Mouse (Mus musculus): Measurements from ENCODE around the gene Acot11. TPM values are rescaled to one million over a fixed set of nuclear protein-coding genes. Genes with fewer than 3 reads are reported as not detected.
"Not testable (repeated sequence)": the region's sequence is repeated elsewhere in the genome, so short reads cannot be mapped to it uniquely, and the experiment has no call there.

Acot11 gene
- polyA plus RNA-seq, 1 experiment from 2014 or later, result 2.1 TPM

GRCm38 (mm10) chr4:106789705-106790104 lies 15.1 kb downstream of the Acot11 start:
- H3K4me2 ChIP-seq, result no peak overlapping the region
- 41% methylated on average over 9 of the region's 9 CpGs for WGBS
- ATAC-seq (ENCODE audit: insufficient number of reproducible peaks, insufficient read depth, low FRiP score, low TSS enrichment, low read depth), result no peak
- no peak overlapping the region for H3K4me3 ChIP-seq
- H3K27me3 ChIP-seq, result no peaks in the 10 kb centered on the region
- peak overlapping the region; percentile 58 for H3K27ac ChIP-seq
- no peaks in the 10 kb centered on the region for H3K9me3 ChIP-seq
- H3K9ac ChIP-seq, result no peak overlapping the region
- no peaks in the 10 kb centered on the region for H3K36me3 ChIP-seq
- peaks cover 55% of the 10 kb centered on the region for H3K4me1 ChIP-seq

GRCm38 (mm10) chr4:106788627-106789026 lies 16.2 kb downstream of the Acot11 start:
- Histone ChIP-seq H3K36me3 (no peaks in the 10 kb centered on the region), H3K4me3 (no peak overlapping the region), H3K27ac (no peak overlapping the region), H3K9me3 (no peaks in the 10 kb centered on the region), H3K4me2 (no peak overlapping the region), H3K27me3 (no peaks in the 10 kb centered on the region), H3K9ac (no peak overlapping the region), H3K4me1 (peaks cover 65% of the 10 kb centered on the region)
- WGBS, result 88% methylated on average over 11 of the region's 11 CpGs
- no peak for ATAC-seq (ENCODE audit: insufficient number of reproducible peaks, insufficient read depth, low FRiP score, low TSS enrichment, low read depth)

DNA sequence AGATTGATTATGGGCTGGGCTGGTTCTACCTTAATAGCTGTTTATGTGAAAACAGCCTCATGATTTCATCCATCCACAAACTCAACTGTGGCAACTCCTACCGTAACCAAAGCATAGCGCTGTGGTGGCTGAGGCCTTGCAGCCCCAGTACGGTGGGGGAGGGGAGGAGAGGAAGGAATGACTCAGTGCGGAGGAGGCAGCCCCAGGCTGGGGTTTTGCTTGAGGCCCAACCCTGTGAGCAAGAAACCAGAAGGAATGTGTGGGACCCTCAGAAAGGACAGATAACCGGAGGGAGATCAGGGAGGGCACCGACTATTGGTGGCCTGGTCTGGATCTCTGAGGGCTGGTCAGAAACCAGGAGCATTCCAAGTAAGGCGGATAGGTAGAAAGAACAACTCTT lies 17.0 kb downstream of the Acot11 start:
- H3K27ac ChIP-seq, result peak overlapping the region; percentile 91
- H3K4me1 ChIP-seq, result peaks cover 73% of the 10 kb centered on the region
- no peak for ATAC-seq (ENCODE audit: insufficient number of reproducible peaks, insufficient read depth, low FRiP score, low TSS enrichment, low read depth)
- no peak overlapping the region for H3K4me3 ChIP-seq
- H3K27me3 ChIP-seq, result no peaks in the 10 kb centered on the region
- H3K9ac ChIP-seq, result no peak overlapping the region
- H3K36me3 ChIP-seq, result no peaks in the 10 kb centered on the region
- no peak overlapping the region for H3K4me2 ChIP-seq
- H3K9me3 ChIP-seq, result no peaks in the 10 kb centered on the region
- 37% methylated on average over 7 of the region's 7 CpGs for WGBS

GRCm38 (mm10) chr4:106785753-106786540 lies 18.9 kb downstream of the Acot11 start:
- Histone ChIP-seq H3K9me3 (no peaks in the 10 kb centered on the region), H3K27ac (peak overlapping the region; percentile 91), H3K36me3 (no peaks in the 10 kb centered on the region), H3K4me2 (0 out of 2 replicates have a peak overlapping the region, but pooled peaks have one; percentile 5), H3K4me3 (no peak overlapping the region), H3K4me1 (peaks cover 76% of the 10 kb centered on the region), H3K27me3 (no peaks in the 10 kb centered on the region), H3K9ac (peak overlapping the region; percentile 58)
- 14% methylated on average over 3 of the region's 5 CpGs for WGBS
- peak; percentile 70; the same call in 1 of the 2 replicates for ATAC-seq (ENCODE audit: insufficient number of reproducible peaks, insufficient read depth, low FRiP score, low TSS enrichment, low read depth)

DNA sequence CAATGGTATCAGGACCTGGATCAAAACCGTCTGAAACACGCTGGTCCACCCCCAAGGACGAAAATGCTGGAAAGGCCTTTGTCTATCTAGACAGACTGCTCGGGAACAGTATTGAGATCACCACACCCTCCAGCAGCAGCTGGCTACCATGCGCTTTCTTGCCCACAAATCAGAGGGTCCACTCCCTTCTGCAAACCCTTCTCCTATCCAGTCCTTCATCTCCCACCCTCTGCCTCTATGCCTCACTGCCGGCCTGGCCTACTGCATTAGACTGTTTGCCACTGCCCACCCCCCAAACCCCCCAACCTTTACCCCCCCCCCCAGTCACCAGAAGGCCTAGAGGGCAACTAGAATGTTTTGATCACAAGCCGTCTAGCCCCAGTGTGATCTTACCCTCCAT lies 19.5 kb downstream of the Acot11 start:
- no peak for ATAC-seq (ENCODE audit: insufficient number of reproducible peaks, insufficient read depth, low FRiP score, low TSS enrichment, low read depth)
- 58% methylated on average over 7 of the region's 7 CpGs for WGBS
- Histone ChIP-seq H3K4me1 (peaks cover 76% of the 10 kb centered on the region), H3K36me3 (no peaks in the 10 kb centered on the region), H3K4me2 (no peak overlapping the region), H3K27me3 (no peaks in the 10 kb centered on the region), H3K4me3 (no peak overlapping the region), H3K9ac (0 out of 2 replicates have a peak overlapping the region, but pooled peaks have one; percentile 11), H3K27ac (peak overlapping the region; percentile 91), H3K9me3 (no peaks in the 10 kb centered on the region)

DNA sequence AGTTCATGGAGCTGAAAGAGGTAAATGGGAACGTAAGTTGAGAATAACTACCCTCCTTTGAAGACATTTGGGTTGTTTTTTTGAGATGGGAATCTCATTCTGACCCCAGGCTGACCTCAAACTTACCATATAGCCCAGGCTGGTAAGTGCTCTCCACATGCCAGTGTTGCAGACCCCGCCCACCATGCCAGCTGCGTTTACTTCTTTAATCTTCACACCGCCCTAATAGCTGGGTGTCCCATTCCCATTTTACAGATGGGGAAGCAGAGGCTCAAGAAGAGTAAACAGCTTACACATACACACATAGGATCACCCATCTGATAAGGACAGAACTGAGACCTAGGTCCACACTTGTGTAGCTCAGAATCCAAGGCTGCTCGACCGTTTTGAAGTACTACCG lies 20.0 kb downstream of the Acot11 start:
- H3K4me1 ChIP-seq, result peaks cover 77% of the 10 kb centered on the region
- no peak overlapping the region for H3K4me3 ChIP-seq
- no peaks in the 10 kb centered on the region for H3K9me3 ChIP-seq
- ATAC-seq (ENCODE audit: insufficient number of reproducible peaks, insufficient read depth, low FRiP score, low TSS enrichment, low read depth), result no peak
- no peak overlapping the region for H3K4me2 ChIP-seq
- WGBS, result 88% methylated on average over 7 of the region's 7 CpGs
- H3K27me3 ChIP-seq, result no peaks in the 10 kb centered on the region
- peak overlapping the region; percentile 91 for H3K27ac ChIP-seq
- no peak overlapping the region for H3K9ac ChIP-seq
- H3K36me3 ChIP-seq, result no peaks in the 10 kb centered on the region

DNA sequence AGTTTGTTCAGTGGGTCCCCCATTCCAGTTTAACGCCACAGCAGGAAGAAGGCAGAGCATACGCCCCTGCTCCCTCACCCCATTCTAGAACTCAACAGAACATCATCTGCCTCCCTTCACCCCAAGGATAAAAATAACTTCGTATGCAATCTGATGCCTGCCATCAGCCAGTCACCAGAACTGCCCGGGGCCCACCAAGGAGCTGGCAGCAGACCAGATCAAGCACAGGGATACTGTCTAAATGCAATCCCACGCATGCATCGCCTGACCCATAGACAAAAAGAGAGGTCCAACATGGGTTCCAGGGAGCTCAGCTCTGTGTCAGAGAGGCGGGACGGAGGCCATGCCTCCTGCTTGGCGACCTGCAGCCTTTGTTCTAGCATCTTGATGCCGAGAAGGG lies 21.7 kb downstream of the Acot11 start:
- no peaks in the 10 kb centered on the region for H3K27me3 ChIP-seq
- 48% methylated on average over 10 of the region's 10 CpGs for WGBS
- no peak for ATAC-seq (ENCODE audit: insufficient number of reproducible peaks, insufficient read depth, low FRiP score, low TSS enrichment, low read depth)

DNA sequence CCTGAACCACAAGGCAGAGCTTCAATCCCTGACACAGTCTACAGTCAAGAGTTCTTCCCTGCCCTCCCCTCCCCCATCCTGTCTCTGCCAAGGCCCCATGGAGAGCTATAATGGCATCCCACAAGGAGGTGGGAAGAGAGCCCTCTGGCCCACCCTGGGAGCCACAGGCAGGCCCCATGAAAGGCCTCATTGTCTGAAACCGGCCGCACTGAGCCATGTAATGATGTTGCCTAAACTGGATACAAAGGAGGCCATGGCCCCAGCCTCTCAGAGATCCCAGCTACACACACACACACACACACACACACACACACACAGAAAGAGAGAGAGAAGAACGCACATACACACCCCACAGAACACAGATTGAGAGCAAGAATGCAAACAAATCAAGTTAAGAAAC lies 24.8 kb downstream of the Acot11 start:
- peak overlapping the region; percentile 44; the same call in 1 of the 2 replicates for H3K27ac ChIP-seq
- no peak overlapping the region for H3K4me3 ChIP-seq
- ATAC-seq (ENCODE audit: insufficient number of reproducible peaks, insufficient read depth, low FRiP score, low TSS enrichment, low read depth), result peak; percentile 16; the same call in 1 of the 2 replicates
- no peak overlapping the region for H3K9ac ChIP-seq
- no peaks in the 10 kb centered on the region for H3K27me3 ChIP-seq
- no peaks in the 10 kb centered on the region for H3K9me3 ChIP-seq
- peaks cover 59% of the 10 kb centered on the region for H3K4me1 ChIP-seq
- no peaks in the 10 kb centered on the region for H3K36me3 ChIP-seq
- 14% methylated on average over 3 of the region's 3 CpGs for WGBS
- no peak overlapping the region for H3K4me2 ChIP-seq

More for the DNA sequence above, 21.7 kb downstream of the Acot11 start:
- no peak overlapping the region for H3K4me2 ChIP-seq
- H3K36me3 ChIP-seq, result no peaks in the 10 kb centered on the region
- no peak overlapping the region for H3K9ac ChIP-seq
- peaks cover 77% of the 10 kb centered on the region for H3K4me1 ChIP-seq
- H3K9me3 ChIP-seq, result no peaks in the 10 kb centered on the region
- H3K4me3 ChIP-seq, result no peak overlapping the region
- H3K27ac ChIP-seq, result peak overlapping the region; percentile 49; the same call in 1 of the 2 replicates

DNA sequence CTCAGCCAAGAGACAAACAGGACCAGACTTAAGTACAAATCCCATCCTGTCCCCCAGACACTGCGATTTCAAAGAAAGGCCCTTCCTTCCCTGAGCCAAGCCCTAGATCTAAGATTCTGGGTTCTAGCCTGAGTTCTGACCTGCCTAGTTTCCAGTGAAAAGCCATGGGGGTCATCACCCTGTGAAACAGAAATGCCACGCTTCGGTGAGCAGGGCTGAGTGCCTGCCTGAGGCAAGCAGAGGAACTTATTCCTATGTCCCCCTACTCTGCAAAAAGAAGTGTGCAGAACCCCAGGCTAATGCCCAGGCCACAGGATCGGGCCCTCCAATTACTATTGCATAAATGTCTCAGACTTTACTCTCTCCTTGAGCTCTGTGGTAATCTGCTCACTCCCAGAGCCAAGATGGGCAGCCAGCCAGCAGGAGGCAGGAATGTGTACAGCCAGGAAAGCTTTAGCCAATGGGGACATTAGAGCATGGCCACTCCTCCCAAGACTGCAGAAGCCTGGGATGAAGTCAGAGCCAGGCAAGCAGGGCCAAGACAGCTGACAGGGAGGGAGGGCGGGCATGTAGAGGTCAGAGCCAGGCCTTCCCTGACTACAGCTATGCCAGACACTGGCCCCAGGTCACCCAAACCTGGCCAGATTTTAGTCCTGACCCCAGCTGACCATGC lies 26.5 kb downstream of the Acot11 start:
- no peaks in the 10 kb centered on the region for H3K36me3 ChIP-seq
- peak; percentile 84 for ATAC-seq (ENCODE audit: insufficient number of reproducible peaks, insufficient read depth, low FRiP score, low TSS enrichment, low read depth)
- WGBS, result 40% methylated on average over 5 of the region's 5 CpGs
- peak overlapping the region; percentile 79 for H3K27ac ChIP-seq
- peaks cover 42% of the 10 kb centered on the region for H3K4me1 ChIP-seq
- no peak overlapping the region for H3K9ac ChIP-seq
- no peaks in the 10 kb centered on the region for H3K9me3 ChIP-seq
- no peak overlapping the region for H3K4me3 ChIP-seq
- peak overlapping the region; percentile 26; the same call in 1 of the 2 replicates for H3K4me2 ChIP-seq
- no peaks in the 10 kb centered on the region for H3K27me3 ChIP-seq

DNA sequence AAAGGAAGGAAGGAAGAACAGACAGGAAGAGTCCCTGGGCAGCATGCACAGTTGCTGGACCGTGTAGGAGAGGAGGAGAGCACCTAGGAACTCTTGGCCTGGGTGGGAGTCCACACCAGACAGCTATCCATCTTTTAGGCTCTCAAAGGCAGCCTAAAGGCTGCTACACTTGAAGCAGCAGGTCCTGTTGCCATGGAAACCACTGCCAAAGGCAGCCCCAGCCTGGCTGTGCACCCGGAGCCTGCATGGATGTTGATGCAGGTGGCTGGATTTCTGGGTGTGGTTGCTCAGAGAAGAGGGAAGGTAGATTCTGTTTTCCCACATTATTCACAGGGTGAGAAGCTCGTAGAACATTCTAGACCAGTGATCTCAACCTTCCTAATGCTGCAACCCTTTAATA lies 27.8 kb downstream of the Acot11 start:
- Histone ChIP-seq H3K4me2 (no peak overlapping the region), H3K9ac (no peak overlapping the region), H3K36me3 (no peaks in the 10 kb centered on the region), H3K4me3 (no peak overlapping the region), H3K27me3 (no peaks in the 10 kb centered on the region), H3K9me3 (no peaks in the 10 kb centered on the region), H3K27ac (no peak overlapping the region), H3K4me1 (peaks cover 35% of the 10 kb centered on the region)
- no peak for ATAC-seq (ENCODE audit: insufficient number of reproducible peaks, insufficient read depth, low FRiP score, low TSS enrichment, low read depth)
- 37% methylated on average over 3 of the region's 3 CpGs for WGBS

DNA sequence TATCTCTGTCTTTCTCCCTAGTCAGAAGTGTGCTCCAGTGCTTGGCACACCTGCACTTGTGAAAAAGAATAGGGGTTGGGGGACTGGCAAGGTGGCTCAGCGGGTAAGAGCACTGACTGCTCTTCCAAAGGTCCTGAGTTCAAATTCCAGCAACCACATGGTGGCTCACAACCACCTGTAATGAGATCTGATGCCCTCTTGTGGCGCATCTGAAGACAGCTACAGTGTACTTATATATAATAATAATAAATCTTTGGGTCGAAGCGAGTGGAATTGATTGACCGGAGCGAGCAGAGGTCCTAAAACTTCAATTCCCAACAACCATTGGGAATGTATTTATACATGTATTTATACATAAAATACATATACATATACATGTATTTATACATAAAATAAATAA lies 29.0 kb downstream of the Acot11 start:
- not testable (repeated sequence) for H3K36me3 ChIP-seq; H3K27ac ChIP-seq; H3K27me3 ChIP-seq; H3K4me3 ChIP-seq; H3K9me3 ChIP-seq; H3K9ac ChIP-seq; ATAC-seq (ENCODE audit: insufficient number of reproducible peaks, insufficient read depth, low FRiP score, low TSS enrichment, low read depth); H3K4me2 ChIP-seq
- H3K4me1 ChIP-seq, result peaks cover 35% of the 10 kb centered on the region
- WGBS, result 86% methylated on average over 6 of the region's 6 CpGs

GRCm38 (mm10) chr4:106772558-106772957 lies 32.2 kb downstream of the Acot11 start:
- Histone ChIP-seq H3K9ac (no peak overlapping the region), H3K27me3 (no peaks in the 10 kb centered on the region), H3K4me1 (peaks cover 7% of the 10 kb centered on the region; the same call in 1 of the 2 replicates), H3K4me2 (no peak overlapping the region), H3K4me3 (no peak overlapping the region), H3K36me3 (no peaks in the 10 kb centered on the region), H3K27ac (no peak overlapping the region), H3K9me3 (no peaks in the 10 kb centered on the region)
- WGBS, result 87% methylated on average over 1 of the region's 1 CpGs
- no peak for ATAC-seq (ENCODE audit: insufficient number of reproducible peaks, insufficient read depth, low FRiP score, low TSS enrichment, low read depth)

Data from embryonic facial prominence, embryonic 13.5 days (tissue).